Mouse (Mus musculus) right cerebral cortex, postnatal 4 days (tissue): Measurements from ENCODE around the gene H2afj.

Experiments
- DNase-seq: peaks from one replicate; pipeline ENCODE4 v3.0.0-alpha.2; 2022

The H2afj gene

GRCm38 (mm10) chr6:136806819-136807218 is 1.2 kb upstream of the H2afj start:
- no peak for DNase-seq

DNA sequence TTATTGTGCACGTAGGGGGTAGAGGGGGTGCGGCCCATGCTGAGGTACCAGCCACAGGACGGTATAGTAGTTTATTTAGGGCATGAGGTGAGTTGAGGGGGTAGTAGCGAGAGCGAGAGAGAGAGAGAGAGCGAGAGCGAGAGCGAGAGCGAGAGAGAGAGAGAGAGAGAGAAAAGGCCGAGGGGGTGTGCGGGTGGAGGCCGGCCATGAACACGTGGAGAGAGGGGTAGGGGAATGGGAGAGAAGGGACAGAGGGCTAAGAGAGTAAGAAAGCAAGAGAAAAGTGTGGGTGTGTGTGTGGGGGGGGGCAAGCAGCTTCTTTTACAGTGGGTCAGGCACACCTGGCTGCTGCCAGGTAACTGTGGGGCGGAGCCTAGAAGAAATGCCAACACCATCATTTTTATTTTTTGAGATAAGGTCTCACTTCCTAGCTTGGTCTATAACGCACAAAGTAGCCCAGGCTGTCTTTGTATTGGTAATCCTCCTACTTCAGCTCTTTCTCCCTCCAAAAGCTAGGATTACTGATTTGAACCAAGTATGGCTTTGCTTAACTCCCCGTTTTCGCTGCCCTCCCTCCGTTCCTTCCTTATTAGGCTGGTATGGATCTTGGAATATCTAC is 540 bp upstream of the H2afj start:
- DNase-seq, result no peak

DNA sequence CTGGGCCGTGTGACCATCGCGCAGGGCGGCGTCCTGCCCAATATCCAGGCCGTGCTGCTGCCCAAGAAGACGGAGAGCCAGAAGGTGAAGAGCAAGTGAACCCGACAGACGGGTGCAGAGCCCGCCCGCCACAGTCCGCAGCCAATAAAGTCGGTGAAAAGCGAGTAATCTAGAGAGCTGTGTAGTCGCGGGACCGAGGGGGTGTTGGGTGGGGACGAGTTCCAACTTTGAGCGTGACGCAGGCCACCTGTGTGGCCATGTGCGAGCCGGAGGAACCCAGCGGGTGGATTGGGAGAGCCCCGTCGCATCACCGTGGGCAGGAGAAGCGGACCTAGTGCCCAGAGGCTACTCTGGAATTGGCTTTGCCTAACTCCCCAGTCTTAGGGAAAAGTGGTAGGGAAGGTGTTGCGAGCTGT is 595 bp downstream of the H2afj start:
- no peak for DNase-seq

GRCm38 (mm10) chr6:136809077-136809476 is 1.0 kb downstream of the H2afj start:
- no peak for DNase-seq

DNA sequence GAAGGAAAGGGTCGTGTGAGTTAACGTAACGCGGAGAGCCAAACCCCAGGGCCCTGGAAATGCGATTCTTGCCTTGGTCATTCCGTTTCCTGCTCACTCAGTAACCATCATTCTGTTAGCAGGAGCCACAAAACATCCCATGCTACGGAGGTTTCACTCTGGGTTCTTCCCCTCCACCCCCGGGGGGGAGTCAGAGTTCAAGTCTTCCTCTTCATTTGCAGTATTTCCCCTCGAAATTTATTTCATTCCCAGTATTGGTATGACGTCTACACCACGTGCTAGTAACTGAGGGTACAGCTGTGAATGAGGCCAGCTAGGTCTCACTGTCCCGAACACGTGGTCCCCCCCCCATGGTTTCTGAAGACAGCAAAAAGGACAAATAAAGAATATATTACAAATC is 1.6 kb downstream of the H2afj start:
- DNase-seq, result no peak

- DNase-seq, result no peak
Measured at GRCm38 (mm10) chr6:136811196-136811595, 3.2 kb downstream of the H2afj start.

DNA sequence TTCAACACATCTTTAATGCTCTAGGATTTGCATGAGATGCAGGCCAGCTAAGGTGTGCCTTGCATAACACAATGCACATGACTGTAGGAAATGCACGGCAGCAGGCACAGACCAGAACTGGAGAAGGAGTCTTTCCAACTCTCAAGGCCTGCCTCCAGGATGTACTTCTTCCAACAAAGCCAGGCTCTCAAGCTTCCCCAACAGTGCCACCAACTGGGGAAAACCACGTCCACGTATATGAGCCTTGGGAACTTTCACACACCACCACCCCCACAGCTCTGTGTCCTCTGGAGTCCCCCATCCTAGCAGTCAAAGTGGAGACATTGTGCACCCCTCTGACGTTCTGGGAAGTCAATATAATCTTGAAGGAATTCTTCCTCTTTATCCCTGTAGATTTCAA is 5.1 kb downstream of the H2afj start:
- DNase-seq, result no peak

DNA sequence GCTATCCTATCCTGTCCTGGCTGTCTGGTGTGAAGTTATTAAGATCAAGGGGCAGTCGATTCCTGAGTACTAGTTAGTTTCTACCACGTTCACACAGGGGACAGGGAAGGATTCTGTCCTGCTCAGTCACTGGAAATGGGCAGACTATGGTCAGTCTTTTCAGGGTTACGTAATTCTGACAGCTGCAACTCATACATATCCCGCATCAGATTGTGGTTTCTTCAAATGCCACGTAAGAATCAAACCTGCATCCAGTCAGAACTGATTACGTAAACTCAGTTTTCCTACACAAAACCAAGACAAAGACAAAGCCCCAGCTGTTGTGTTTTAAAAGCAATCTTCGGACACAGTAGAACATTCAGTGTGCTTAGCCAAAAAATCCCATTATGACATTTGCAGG is 7.3 kb downstream of the H2afj start:
- no peak for DNase-seq

DNA sequence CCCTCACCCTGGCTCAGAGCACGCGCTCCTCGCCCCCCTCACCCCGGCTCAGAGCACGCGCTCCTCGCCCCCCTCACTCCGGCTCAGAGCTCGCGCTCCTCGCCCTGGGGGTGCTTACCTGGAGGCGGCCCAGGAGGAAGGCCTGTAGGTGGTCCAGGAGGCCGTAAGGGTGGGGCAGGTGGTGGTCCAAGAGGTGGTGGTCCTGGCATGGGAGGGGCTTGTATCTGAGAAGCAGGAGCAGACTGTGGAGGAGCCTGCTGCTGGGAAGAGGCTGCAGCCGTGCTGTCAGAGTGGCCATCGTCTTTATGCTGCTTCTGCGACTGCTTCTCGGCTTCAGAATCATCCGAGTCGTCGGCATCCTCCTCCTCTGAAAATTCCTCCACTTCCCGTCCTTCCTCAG is 8.8 kb downstream of the H2afj start:
- DNase-seq, result no peak

DNA sequence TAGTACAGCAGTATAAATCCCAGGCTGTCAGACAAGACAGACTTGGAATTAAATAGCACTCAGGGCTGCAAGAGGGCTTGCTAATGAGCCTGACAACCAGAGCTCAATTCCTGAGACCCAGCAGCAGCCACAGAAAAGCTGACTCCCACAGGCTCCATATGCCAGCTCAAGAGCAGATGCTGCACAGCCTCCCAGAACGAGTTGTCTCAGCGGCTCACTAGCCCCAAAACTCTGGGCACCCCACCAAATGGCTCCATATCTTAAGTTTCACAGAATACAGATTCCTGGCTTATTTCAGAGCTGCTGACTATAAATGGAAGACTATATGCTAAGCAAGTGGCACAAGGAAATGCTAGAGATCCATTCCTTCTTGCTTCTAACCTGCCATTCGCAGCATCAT is 9.5 kb downstream of the H2afj start:
- DNase-seq, result peak; percentile 74

- no peak for DNase-seq
Measured at GRCm38 (mm10) chr6:136820381-136820780, 12.3 kb downstream of the H2afj start.

DNA sequence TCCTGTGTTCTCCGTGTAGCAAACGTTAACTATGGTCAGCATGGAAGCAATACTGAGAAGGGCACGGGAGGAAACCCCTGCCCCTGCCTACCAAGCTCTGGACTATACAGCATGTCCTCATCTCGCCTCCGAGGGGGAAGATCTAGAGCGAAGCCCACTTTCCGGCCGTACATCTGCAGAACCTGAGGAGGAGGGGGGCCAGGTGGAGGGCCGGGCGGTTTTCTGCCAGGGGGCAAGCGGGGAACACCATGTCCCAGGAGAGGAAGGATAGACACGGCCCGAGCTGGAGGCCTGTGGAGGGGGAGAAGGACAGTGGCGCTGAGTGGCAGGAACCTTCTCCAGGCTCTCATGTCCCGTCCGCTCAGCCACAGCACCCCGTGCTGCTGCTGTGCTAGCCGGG is 13.0 kb downstream of the H2afj start:
- no peak for DNase-seq

DNA sequence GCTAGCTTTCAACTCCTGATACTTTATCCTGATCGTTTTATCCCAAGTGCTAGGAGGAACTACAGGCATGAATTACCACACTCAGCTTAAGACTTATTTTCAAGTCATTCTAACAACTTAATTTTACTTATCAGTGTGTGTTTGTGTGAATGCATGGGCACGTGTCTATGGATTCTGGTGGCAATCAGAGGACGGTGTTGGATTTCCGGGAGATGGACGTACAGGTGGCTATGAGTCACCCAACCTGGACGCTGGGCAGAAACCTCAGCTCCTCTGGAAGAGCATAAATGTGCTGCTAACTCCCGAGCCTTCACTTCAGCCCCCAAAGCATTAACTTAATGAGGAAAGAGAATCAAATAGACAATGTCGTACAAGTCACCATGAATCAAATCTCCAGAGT is 16.9 kb downstream of the H2afj start:
- DNase-seq, result no peak

GRCm38 (mm10) chr6:136827116-136827515 is 19.1 kb downstream of the H2afj start:
- no peak for DNase-seq

- DNase-seq, result no peak
Measured at GRCm38 (mm10) chr6:136827516-136827880, 19.5 kb downstream of the H2afj start, which contains the start of gene BC049715. Gene BC049715 (plus strand): TSS chr6:136827626.

- DNase-seq, result peak; percentile 92
Measured at GRCm38 (mm10) chr6:136827881-136828561, 20.0 kb downstream of the H2afj start, which contains the start of gene Wbp11. Gene Wbp11 (minus strand): TSS chr6:136828233.

DNA sequence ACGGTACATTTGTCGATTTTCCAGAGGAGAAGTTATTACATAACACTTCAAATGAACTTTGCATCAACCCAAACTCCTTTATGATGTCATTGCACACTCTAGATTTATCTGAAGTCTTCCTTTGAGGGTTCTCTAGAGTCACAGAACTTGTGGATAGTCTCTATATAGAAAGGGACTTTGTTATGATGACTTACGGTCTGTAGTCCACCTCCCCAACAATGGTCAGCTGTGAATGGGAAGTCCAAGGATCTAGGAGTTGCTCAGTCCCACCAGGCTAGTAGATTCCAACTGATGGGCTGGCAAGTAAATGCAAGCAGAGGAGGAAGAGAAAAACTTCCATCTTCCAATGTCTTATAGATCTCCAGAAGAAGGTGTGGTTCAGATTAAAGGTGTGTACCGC is 20.6 kb downstream of the H2afj start:
- DNase-seq, result no peak

- DNase-seq, result no peak
Measured at GRCm38 (mm10) chr6:136831712-136832111, 23.7 kb downstream of the H2afj start.

- no peak for DNase-seq
Measured at GRCm38 (mm10) chr6:136835352-136835751, 27.3 kb downstream of the H2afj start, which contains the start of gene Smco3. Gene Smco3 (minus strand): TSS chr6:136835452.

GRCm38 (mm10) chr6:136837323-136837722 is 29.3 kb downstream of the H2afj start:
- DNase-seq, result no peak

GRCm38 (mm10) chr6:136844903-136845302 is 36.9 kb downstream of the H2afj start:
- no peak for DNase-seq

- no peak for DNase-seq
Measured at GRCm38 (mm10) chr6:136845706-136846480, 37.8 kb downstream of the H2afj start.

DNA sequence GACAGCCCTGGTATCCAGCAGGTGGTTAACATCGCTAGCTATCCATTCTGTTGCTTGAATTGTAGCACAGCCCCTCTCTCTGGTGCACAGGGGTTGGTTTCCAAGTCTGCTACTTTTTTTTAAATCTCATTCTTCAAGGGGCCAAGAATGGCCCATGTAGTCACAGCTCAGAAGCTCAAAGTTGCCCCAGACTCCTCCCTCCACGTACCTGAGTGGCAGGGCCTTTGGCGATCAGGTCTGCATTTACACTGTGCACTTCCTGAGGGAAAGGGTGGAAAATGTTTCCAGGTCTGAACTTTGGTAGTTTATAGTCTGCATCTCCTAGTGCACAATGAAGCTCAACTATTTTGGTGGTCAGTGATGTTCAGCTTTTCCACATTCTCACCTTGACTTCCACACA is 39.2 kb downstream of the H2afj start:
- DNase-seq, result no peak

GRCm38 (mm10) chr6:136847790-136848189 is 39.7 kb downstream of the H2afj start:
- DNase-seq, result peak; percentile 48
